Mouse (Mus musculus) limb, embryonic 12.5 days (tissue): ENCODE results near the gene Cntd1. TPM values are rescaled to one million over a fixed set of nuclear protein-coding genes. Genes with fewer than 3 reads are reported as not detected.
"Not testable (repeated sequence)": the region's sequence is repeated elsewhere in the genome, so short reads cannot be mapped to it uniquely, and the experiment has no call there.

ENCODE experiments used
- ATAC-seq: fragments of 200-750 bp; cut with Nextera tagmentation; 2 replicates; pipeline ENCODE4 v1.8.0; 2017; ENCODE audit warnings: low read depth, moderate TSS enrichment; ENCODE audit not compliant: insufficient number of reproducible peaks, insufficient read depth, low FRiP score, low TSS enrichment
- H3K27ac ChIP-seq: fragments of 300-500 bp; sonication (generic); 2 replicates; pipeline ENCODE4 v1.5.1; 2016; ENCODE audit warnings: mild to moderate bottlenecking, moderate library complexity
- H3K27me3 ChIP-seq: fragments of 300-500 bp; sonication (generic); 2 replicates; pipeline ENCODE4 v1.6.1; 2016; ENCODE audit warnings: mild to moderate bottlenecking, moderate library complexity
- H3K36me3 ChIP-seq: fragments of 300-500 bp; sonication (generic); 2 replicates; pipeline ENCODE4 v1.6.1; 2016; ENCODE audit warnings: mild to moderate bottlenecking, moderate library complexity
- H3K4me1 ChIP-seq: fragments of 300-500 bp; sonication (generic); replicated peaks from 2 replicates; pipeline ENCODE4 v1.6.1; 2016
- H3K4me2 ChIP-seq: fragments of 300-500 bp; sonication (generic); 2 replicates; pipeline ENCODE4 v1.6.1; 2016; ENCODE audit warnings: mild to moderate bottlenecking, moderate library complexity
- H3K4me3 ChIP-seq: fragments of 300-500 bp; sonication (generic); replicated peaks from 2 replicates; pipeline ENCODE4 v1.5.1; 2016; ENCODE audit warnings: mild to moderate bottlenecking
- H3K9ac ChIP-seq: fragments of 300-500 bp; sonication (generic); replicated peaks from 2 replicates; pipeline ENCODE4 v1.6.1; 2016; ENCODE audit warnings: mild to moderate bottlenecking, moderate library complexity
- H3K9me3 ChIP-seq: fragments of 300-500 bp; sonication (generic); 2 replicates; pipeline ENCODE4 v1.6.1; 2016; ENCODE audit warnings: mild to moderate bottlenecking, moderate library complexity
- WGBS: fragments of 180-500 bp; shearing (Covaris S2); methylation state at CpG from one replicate; pipeline ENCODE4 v1.1.7; 2016; 5-methylcytosine and 5-hydroxymethylcytosine counted together
- polyA plus RNA-seq: library from polyadenylated mRNA; unstranded; fragments of >200 nt; fragmentation: Nextera tagmentation; extraction: Ambion mirVana; gene quantifications from 2 replicates; pipeline ENCODE4 v1.2.1, GENCODE M21; 2016

Cntd1 gene
- polyA plus RNA-seq, 1 experiment from 2014 or later, result 1.0 TPM

- H3K4me3 ChIP-seq, result peak overlapping the region; percentile 97
- 0 out of 2 replicates have a peak, but pooled peaks have one; percentile 22 for ATAC-seq
- H3K36me3 ChIP-seq, result peaks cover 40% of the 10 kb centered on the region
- H3K27ac ChIP-seq, result peak overlapping the region; percentile 66
- peak overlapping the region; percentile 85 for H3K9ac ChIP-seq
- no peaks in the 10 kb centered on the region for H3K9me3 ChIP-seq
- no peaks in the 10 kb centered on the region for H3K27me3 ChIP-seq
- peak overlapping the region; percentile 98 for H3K4me2 ChIP-seq
- WGBS, result under 1% methylated on average over 17 of the region's 17 CpGs
- peaks cover 11% of the 10 kb centered on the region for H3K4me1 ChIP-seq
Observed at GRCm38 (mm10) chr11:101316501-101316917, 37.7 kb downstream of the Cntd1 start.

GRCm38 (mm10) chr11:101323609-101324008 is 44.8 kb downstream of the Cntd1 start:
- H3K4me3 ChIP-seq, result no peak overlapping the region
- no peaks in the 10 kb centered on the region for H3K9me3 ChIP-seq
- no peaks in the 10 kb centered on the region for H3K27me3 ChIP-seq
- H3K4me2 ChIP-seq, result no peak overlapping the region
- WGBS, result 21% methylated on average over 4 of the region's 4 CpGs
- peaks cover 79% of the 10 kb centered on the region for H3K36me3 ChIP-seq
- no peaks in the 10 kb centered on the region for H3K4me1 ChIP-seq
- no peak overlapping the region for H3K27ac ChIP-seq
- no peak overlapping the region for H3K9ac ChIP-seq
- ATAC-seq, result no peak

GRCm38 (mm10) chr11:101324763-101325162 is 46.0 kb downstream of the Cntd1 start, which contains the start of gene Aoc2:
Gene Aoc2 (plus strand): TSS chr11:101325063.
- 96% methylated on average over 5 of the region's 5 CpGs for WGBS
- Histone ChIP-seq H3K4me1 (no peaks in the 10 kb centered on the region), H3K36me3 (peaks cover 68% of the 10 kb centered on the region)

GRCm38 (mm10) chr11:101325201-101325600 is 46.4 kb downstream of the Cntd1 start:
- not testable (repeated sequence) for H3K4me1 ChIP-seq, H3K9me3 ChIP-seq, H3K9ac ChIP-seq, H3K4me3 ChIP-seq, H3K27me3 ChIP-seq, ATAC-seq, H3K4me2 ChIP-seq, H3K27ac ChIP-seq
- 94% methylated on average over 11 of the region's 11 CpGs for WGBS
- H3K36me3 ChIP-seq, result peaks cover 63% of the 10 kb centered on the region

More at GRCm38 (mm10) chr11:101324763-101325162, 46.0 kb downstream of the Cntd1 start, which contains the start of gene Aoc2:
- H3K27me3 ChIP-seq, result no peaks in the 10 kb centered on the region
- ATAC-seq, result no peak
- H3K27ac ChIP-seq, result no peak within 1 kb of the TSS
- H3K4me3 ChIP-seq, result no peak within 1 kb of the TSS
- no peak within 1 kb of the TSS for H3K9ac ChIP-seq
- H3K4me2 ChIP-seq, result no peak within 1 kb of the TSS
- no peaks in the 10 kb centered on the region for H3K9me3 ChIP-seq

- Histone ChIP-seq H3K27me3 (no peaks in the 10 kb centered on the region), H3K36me3 (peaks cover 54% of the 10 kb centered on the region), H3K4me3 (no peak overlapping the region), H3K9ac (no peak overlapping the region), H3K4me1 (no peaks in the 10 kb centered on the region), H3K9me3 (no peaks in the 10 kb centered on the region), H3K27ac (no peak overlapping the region), H3K4me2 (no peak overlapping the region)
- no peak for ATAC-seq
- 86% methylated on average over 11 of the region's 11 CpGs for WGBS
Observed at GRCm38 (mm10) chr11:101326147-101326546, 47.3 kb downstream of the Cntd1 start.

- Histone ChIP-seq H3K27ac (no peak overlapping the region), H3K9me3 (no peaks in the 10 kb centered on the region), H3K9ac (no peak overlapping the region), H3K4me3 (no peak overlapping the region), H3K36me3 (peaks cover 42% of the 10 kb centered on the region), H3K4me2 (no peak overlapping the region), H3K4me1 (no peaks in the 10 kb centered on the region), H3K27me3 (no peaks in the 10 kb centered on the region)
- ATAC-seq, result no peak
- 60% methylated on average over 3 of the region's 3 CpGs for WGBS
Observed at GRCm38 (mm10) chr11:101327311-101327710, 48.5 kb downstream of the Cntd1 start.

- ATAC-seq, result no peak
Observed at GRCm38 (mm10) chr11:101328941-101329635, 50.3 kb downstream of the Cntd1 start.

GRCm38 (mm10) chr11:101330371-101330924 is 51.6 kb downstream of the Cntd1 start, which contains the start of gene Aoc3:
Gene Aoc3 (plus strand): TSS chr11:101330605.
- Histone ChIP-seq H3K36me3 (peaks cover 11% of the 10 kb centered on the region), H3K4me1 (peaks cover 9% of the 10 kb centered on the region; the same call in 1 of the 2 replicates), H3K9ac (no peak within 1 kb of the TSS), H3K4me2 (no peak within 1 kb of the TSS), H3K4me3 (no peak within 1 kb of the TSS), H3K9me3 (no peaks in the 10 kb centered on the region), H3K27ac (no peak within 1 kb of the TSS), H3K27me3 (no peaks in the 10 kb centered on the region)
- WGBS, result 70% methylated on average over 7 of the region's 7 CpGs
- ATAC-seq, result no peak

More at GRCm38 (mm10) chr11:101328941-101329635, 50.3 kb downstream of the Cntd1 start:
- Histone ChIP-seq H3K4me1 (peaks cover 3% of the 10 kb centered on the region; the same call in 1 of the 2 replicates), H3K36me3 (peaks cover 24% of the 10 kb centered on the region), H3K9ac (no peak overlapping the region), H3K4me2 (no peak overlapping the region), H3K27me3 (no peaks in the 10 kb centered on the region), H3K4me3 (no peak overlapping the region), H3K9me3 (no peaks in the 10 kb centered on the region), H3K27ac (no peak overlapping the region)
- WGBS, result 79% methylated on average over 6 of the region's 6 CpGs

- not testable (repeated sequence) for H3K27ac ChIP-seq
Observed at GRCm38 (mm10) chr11:101330961-101331360, 52.1 kb downstream of the Cntd1 start.

GRCm38 (mm10) chr11:101332537-101332936 is 53.7 kb downstream of the Cntd1 start:
- Histone ChIP-seq H3K4me2 (no peak overlapping the region), H3K9me3 (no peaks in the 10 kb centered on the region), H3K4me3 (no peak overlapping the region), H3K4me1 (peaks cover 13% of the 10 kb centered on the region), H3K27me3 (no peaks in the 10 kb centered on the region), H3K27ac (no peak overlapping the region), H3K36me3 (no peaks in the 10 kb centered on the region), H3K9ac (no peak overlapping the region)
- 88% methylated on average over 3 of the region's 3 CpGs for WGBS
- no peak for ATAC-seq

More at GRCm38 (mm10) chr11:101330961-101331360, 52.1 kb downstream of the Cntd1 start:
- not testable (repeated sequence) for H3K27me3 ChIP-seq, H3K4me2 ChIP-seq, ATAC-seq, H3K9me3 ChIP-seq, H3K9ac ChIP-seq, H3K36me3 ChIP-seq, H3K4me3 ChIP-seq, H3K4me1 ChIP-seq
- WGBS, result 81% methylated on average over 6 of the region's 6 CpGs

GRCm38 (mm10) chr11:101334023-101334422 is 55.2 kb downstream of the Cntd1 start:
- no peaks in the 10 kb centered on the region for H3K9me3 ChIP-seq
- peaks cover 26% of the 10 kb centered on the region for H3K4me1 ChIP-seq
- no peaks in the 10 kb centered on the region for H3K36me3 ChIP-seq
- no peak overlapping the region for H3K27ac ChIP-seq
- H3K27me3 ChIP-seq, result no peaks in the 10 kb centered on the region
- no peak overlapping the region for H3K4me3 ChIP-seq
- peak overlapping the region; percentile 8; the same call in 1 of the 2 replicates for H3K9ac ChIP-seq
- ATAC-seq, result no peak
- 24% methylated on average over 10 of the region's 10 CpGs for WGBS
- no peak overlapping the region for H3K4me2 ChIP-seq
